Mouse (Mus musculus) B cell, adult (primary cell): Measurements from ENCODE around the gene Nfil3. TPM values are rescaled to one million over a fixed set of nuclear protein-coding genes. Genes with fewer than 3 reads are reported as not detected.

ENCODE experiments used
- total RNA-seq: library from RNA; stranded (reverse); gene quantifications from 4 replicates; pipeline ENCODE4 v1.2.4, GENCODE M21; 2023; ENCODE audit not compliant: inconsistent age

Nfil3 gene
- 3.0 to 4.0 TPM (median 3.8 TPM) in 4 replicates for total RNA-seq

DNA sequence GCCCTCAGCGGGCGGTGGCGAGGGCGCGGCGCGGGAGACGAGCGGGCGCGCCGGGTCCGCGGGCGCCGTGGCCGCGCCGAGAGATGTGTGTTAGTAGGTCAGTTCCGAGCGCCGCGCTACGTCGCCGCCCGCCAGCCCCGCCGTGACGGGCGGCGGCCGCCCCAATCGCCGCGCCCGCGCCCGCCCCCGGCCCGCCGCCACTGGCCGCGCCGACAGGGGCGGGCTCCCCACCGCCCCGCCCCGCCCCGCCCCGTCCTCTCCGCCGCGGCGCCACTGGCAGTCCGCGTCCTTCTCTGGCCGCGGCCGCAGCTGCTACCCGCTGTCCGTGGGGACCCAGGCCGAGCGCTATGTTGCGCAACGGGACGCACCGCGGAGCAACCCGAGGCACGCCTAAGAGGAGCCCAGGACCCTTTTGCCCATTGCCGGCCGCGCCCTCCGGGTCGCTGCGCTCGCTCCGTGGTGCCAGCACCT, at the start of gene Nfil3:
TSS of gene Nfil3 (minus strand) at position 123 of the 471 bp plus-strand sequence.

DNA sequence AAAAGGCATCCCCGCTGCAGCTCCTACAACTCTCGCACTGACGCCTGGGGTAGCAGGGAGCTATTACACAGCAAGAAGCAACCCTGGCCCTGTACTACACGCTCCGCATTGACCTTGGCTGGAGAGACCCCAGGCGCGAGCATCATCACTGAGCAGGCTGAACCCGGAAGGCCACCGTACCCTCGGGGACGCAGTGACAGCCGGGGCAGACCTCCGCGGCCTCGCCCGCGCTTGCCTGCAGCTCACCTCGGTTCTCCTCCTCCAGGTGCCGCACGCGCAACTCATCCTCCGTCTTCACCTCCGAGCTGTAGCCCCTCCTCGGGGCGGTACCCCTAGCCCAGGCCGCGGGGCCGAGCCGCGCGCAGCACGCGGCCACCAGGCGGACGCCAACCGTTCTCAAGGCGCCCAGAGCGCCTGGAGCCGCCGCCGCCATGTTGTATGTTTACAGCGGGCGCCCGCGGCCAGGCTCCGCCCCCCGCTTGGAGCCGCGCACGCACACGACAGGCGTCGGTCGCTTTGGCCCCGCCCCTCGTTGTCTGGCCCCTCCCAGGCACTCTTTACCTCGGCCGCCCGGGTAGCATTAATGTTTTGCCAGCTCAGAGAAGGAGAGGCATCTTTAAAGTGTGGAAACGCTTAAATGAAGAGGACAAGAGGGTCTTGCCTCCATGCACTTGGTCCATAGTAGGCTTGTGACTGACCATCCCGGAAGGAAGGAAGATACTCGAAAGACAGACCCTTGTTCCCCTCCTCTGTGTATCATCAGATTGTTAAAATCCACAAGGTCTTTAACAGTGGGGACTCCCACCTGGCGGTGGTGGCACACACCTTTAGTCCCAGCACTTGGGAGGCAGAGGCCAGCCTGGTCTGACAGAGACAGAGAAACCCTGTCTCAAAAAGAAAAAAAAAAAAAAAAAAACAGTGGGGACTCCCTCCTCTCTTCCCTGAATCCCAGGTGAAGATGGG, 51.4 kb downstream of the Nfil3 start, which contains the start of gene Auh:
TSS of gene Auh (minus strand) at position 473 of the 963 bp plus-strand sequence.

Other genes starting within 250 kb of the Nfil3 start
- gene Auh, start 51.4 kb downstream of the Nfil3 start, total RNA-seq, result 44.0 to 57.0 TPM (median 48.7 TPM) in 4 replicates